Mouse (Mus musculus) central nervous system, embryonic 14 days (tissue): ENCODE results near the gene Lysmd4. TPM values are rescaled to one million over a fixed set of nuclear protein-coding genes. Genes with fewer than 3 reads are reported as not detected.

Experiments
- polyA plus RNA-seq: library from polyadenylated mRNA; depleted of rRNA; stranded (reverse); fragments of >200 nt; gene quantifications from 2 replicates; pipeline ENCODE4 v1.2.3, GENCODE M21; 2012; rRNA removed

Gene Lysmd4
- 31.1 and 35.8 TPM in 2 replicates for polyA plus RNA-seq

GRCm38 (mm10) chr7:67222220-67222862 is at the start of gene Lysmd4:
Gene Lysmd4 (plus strand): TSS chr7:67222544.

Other genes starting within 250 kb of the Lysmd4 start
- 31.8 and 35.4 TPM in 2 replicates for gene Mef2a, start 150.3 kb downstream of the Lysmd4 start, polyA plus RNA-seq